Mouse (Mus musculus) neural tube, embryonic 13.5 days (tissue): Measurements from ENCODE around the gene Gm20741. TPM values are rescaled to one million over a fixed set of nuclear protein-coding genes. Genes with fewer than 3 reads are reported as not detected.

Experiments
- ATAC-seq: fragments of 200-750 bp; cut with Nextera tagmentation; 2 replicates; pipeline ENCODE4 v1.8.0; 2017; ENCODE audit warnings: low read depth, mild to moderate bottlenecking, moderate TSS enrichment, moderate library complexity
- H3K27ac ChIP-seq: fragments of 300-500 bp; sonication (generic); replicated peaks from 2 replicates; pipeline ENCODE4 v1.5.1; 2015; ENCODE audit warnings: moderate library complexity, mild to moderate bottlenecking, inconsistent platforms
- H3K27me3 ChIP-seq: fragments of 300-500 bp; sonication (generic); 2 replicates; pipeline ENCODE4 v1.6.1; 2015; ENCODE audit warnings: mild to moderate bottlenecking, inconsistent platforms
- H3K36me3 ChIP-seq: fragments of 300-500 bp; sonication (generic); 2 replicates; pipeline ENCODE4 v1.6.1; 2015; ENCODE audit warnings: mild to moderate bottlenecking, inconsistent platforms
- H3K4me1 ChIP-seq: fragments of 300-500 bp; sonication (generic); replicated peaks from 2 replicates; pipeline ENCODE4 v1.6.1; 2015; ENCODE audit warnings: inconsistent platforms
- H3K4me2 ChIP-seq: fragments of 300-500 bp; sonication (generic); 2 replicates; pipeline ENCODE4 v1.6.1; 2015; ENCODE audit warnings: inconsistent platforms, mild to moderate bottlenecking, moderate library complexity
- H3K4me3 ChIP-seq: fragments of 300-500 bp; sonication (generic); 2 replicates; pipeline ENCODE4 v1.5.1; 2015; ENCODE audit warnings: mild to moderate bottlenecking, inconsistent platforms
- H3K9ac ChIP-seq: fragments of 300-500 bp; sonication (generic); 2 replicates; pipeline ENCODE4 v1.6.1; 2015; ENCODE audit warnings: moderate library complexity, mild to moderate bottlenecking, inconsistent platforms
- H3K9me3 ChIP-seq: fragments of 300-500 bp; sonication (generic); 2 replicates; pipeline ENCODE4 v1.6.1; 2016; ENCODE audit warnings: inconsistent platforms
- WGBS: fragments of 180-500 bp; shearing (Covaris S2); methylation state at CpG from one replicate; pipeline ENCODE4 v1.1.7; 2015; 5-methylcytosine and 5-hydroxymethylcytosine counted together
- polyA plus RNA-seq: library from polyadenylated mRNA; unstranded; fragments of >200 nt; fragmentation: Nextera tagmentation; extraction: Ambion mirVana; gene quantifications from 2 replicates; pipeline ENCODE4 v1.2.1, GENCODE M21; 2015

Gm20741 gene
- polyA plus RNA-seq: not detected in 2 replicates

- H3K4me2 ChIP-seq: no peak within 1 kb of the TSS
- no peaks in the 10 kb centered on the region for H3K9me3 ChIP-seq
- WGBS: 81% methylated on average over 2 of the region's 2 CpGs
- H3K36me3 ChIP-seq: no peaks in the 10 kb centered on the region
- H3K9ac ChIP-seq: no peak within 1 kb of the TSS
- no peaks in the 10 kb centered on the region for H3K4me1 ChIP-seq
- H3K27me3 ChIP-seq: no peaks in the 10 kb centered on the region
- ATAC-seq: no peak
- H3K27ac ChIP-seq: no peak within 1 kb of the TSS
- H3K4me3 ChIP-seq: no peak within 1 kb of the TSS
These were observed at the start of gene Gm20741 for GRCm38 (mm10) chr16:88811827-88812226. Gene Gm20741 (minus strand): TSS chr16:88812220.

GRCm38 (mm10) chr16:88851450-88851849 lies 39.4 kb upstream of the Gm20741 start:
- no peaks in the 10 kb centered on the region for H3K27me3 ChIP-seq
- H3K9me3 ChIP-seq: no peaks in the 10 kb centered on the region
- H3K9ac ChIP-seq: no peak overlapping the region
- no peak overlapping the region for H3K4me3 ChIP-seq
- H3K4me1 ChIP-seq: no peaks in the 10 kb centered on the region
- H3K27ac ChIP-seq: no peak overlapping the region
- 11% methylated on average over 5 of the region's 5 CpGs for WGBS
- H3K36me3 ChIP-seq: no peaks in the 10 kb centered on the region
- no peak for ATAC-seq
- no peak overlapping the region for H3K4me2 ChIP-seq

- Histone ChIP-seq H3K27me3 (no peaks in the 10 kb centered on the region), H3K4me3 (no peak overlapping the region), H3K9me3 (no peaks in the 10 kb centered on the region), H3K27ac (no peak overlapping the region), H3K4me2 (no peak overlapping the region), H3K9ac (no peak overlapping the region), H3K4me1 (no peaks in the 10 kb centered on the region), H3K36me3 (no peaks in the 10 kb centered on the region)
- no peak for ATAC-seq
- 88% methylated on average over 4 of the region's 4 CpGs for WGBS
These were observed 36.5 kb upstream of the Gm20741 start for GRCm38 (mm10) chr16:88848558-88848957.

GRCm38 (mm10) chr16:88847363-88847762 lies 35.3 kb upstream of the Gm20741 start:
- H3K27me3 ChIP-seq: no peaks in the 10 kb centered on the region
- H3K9ac ChIP-seq: no peak overlapping the region
- no peak overlapping the region for H3K27ac ChIP-seq
- no peak overlapping the region for H3K4me2 ChIP-seq
- no peaks in the 10 kb centered on the region for H3K36me3 ChIP-seq
- WGBS: 100% methylated on average over 1 of the region's 1 CpGs
- no peak overlapping the region for H3K4me3 ChIP-seq
- ATAC-seq: no peak
- H3K9me3 ChIP-seq: no peaks in the 10 kb centered on the region
- H3K4me1 ChIP-seq: no peaks in the 10 kb centered on the region

GRCm38 (mm10) chr16:88826978-88827377 lies 15.0 kb upstream of the Gm20741 start:
- no peaks in the 10 kb centered on the region for H3K9me3 ChIP-seq
- 21% methylated on average over 3 of the region's 3 CpGs for whole genome bisulfite sequencing
- H3K36me3 ChIP-seq: no peaks in the 10 kb centered on the region
- no peak overlapping the region for H3K9ac ChIP-seq
- no peak overlapping the region for H3K4me2 ChIP-seq
- no peak overlapping the region for H3K27ac ChIP-seq
- peaks cover 10% of the 10 kb centered on the region; the same call in 1 of the 2 replicates for H3K4me1 ChIP-seq
- H3K27me3 ChIP-seq: no peaks in the 10 kb centered on the region
- H3K4me3 ChIP-seq: no peak overlapping the region
- no peak for ATAC-seq

- H3K36me3 ChIP-seq: no peaks in the 10 kb centered on the region
- no peaks in the 10 kb centered on the region for H3K27me3 ChIP-seq
- H3K9me3 ChIP-seq: no peaks in the 10 kb centered on the region
- H3K4me1 ChIP-seq: peaks cover 10% of the 10 kb centered on the region; the same call in 1 of the 2 replicates
- no peak within 1 kb of the TSS for H3K9ac ChIP-seq
- ATAC-seq: no peak
- H3K4me3 ChIP-seq: no peak within 1 kb of the TSS
- 61% methylated on average over 9 of the region's 9 CpGs for WGBS
- no peak within 1 kb of the TSS for H3K4me2 ChIP-seq
- no peak within 1 kb of the TSS for H3K27ac ChIP-seq
These were observed 14.2 kb upstream of the Gm20741 start, which contains the start of gene Krtap14 for GRCm38 (mm10) chr16:88826095-88826652. Gene Krtap14 (minus strand): TSS chr16:88826145.

GRCm38 (mm10) chr16:88823736-88824135 lies 11.7 kb upstream of the Gm20741 start:
- Histone ChIP-seq H3K27me3 (no peaks in the 10 kb centered on the region), H3K4me2 (no peak overlapping the region), H3K4me3 (no peak overlapping the region), H3K9ac (no peak overlapping the region), H3K27ac (no peak overlapping the region), H3K36me3 (no peaks in the 10 kb centered on the region), H3K4me1 (peaks cover 10% of the 10 kb centered on the region; the same call in 1 of the 2 replicates), H3K9me3 (no peaks in the 10 kb centered on the region)
- no peak for ATAC-seq
- WGBS: 81% methylated on average over 3 of the region's 3 CpGs

GRCm38 (mm10) chr16:88820066-88820465 lies 8.0 kb upstream of the Gm20741 start, which contains the start of gene Krtap15:
Gene Krtap15 (plus strand): TSS chr16:88820215.
- no peak within 1 kb of the TSS for H3K9ac ChIP-seq
- no peaks in the 10 kb centered on the region for H3K9me3 ChIP-seq
- H3K27ac ChIP-seq: no peak within 1 kb of the TSS
- no peaks in the 10 kb centered on the region for H3K27me3 ChIP-seq
- no peak for ATAC-seq
- H3K4me1 ChIP-seq: no peaks in the 10 kb centered on the region
- no peak within 1 kb of the TSS for H3K4me2 ChIP-seq
- 84% methylated on average over 3 of the region's 3 CpGs for WGBS
- H3K4me3 ChIP-seq: no peak within 1 kb of the TSS
- H3K36me3 ChIP-seq: no peaks in the 10 kb centered on the region

GRCm38 (mm10) chr16:88786786-88787185 lies 25.2 kb downstream of the Gm20741 start:
- ATAC-seq: no peak
- Histone ChIP-seq H3K4me2 (no peak overlapping the region), H3K27ac (no peak overlapping the region), H3K36me3 (no peaks in the 10 kb centered on the region), H3K9me3 (no peaks in the 10 kb centered on the region), H3K4me1 (no peaks in the 10 kb centered on the region), H3K9ac (no peak overlapping the region), H3K4me3 (no peak overlapping the region), H3K27me3 (no peaks in the 10 kb centered on the region)
- WGBS: 79% methylated on average over 2 of the region's 2 CpGs

GRCm38 (mm10) chr16:88777596-88777995 lies 34.4 kb downstream of the Gm20741 start, which contains the start of gene Gm5965:
Gene Gm5965 (plus strand): TSS chr16:88777896.
- Histone ChIP-seq H3K9me3 (no peaks in the 10 kb centered on the region), H3K27ac (no peak within 1 kb of the TSS), H3K4me2 (no peak within 1 kb of the TSS), H3K27me3 (no peaks in the 10 kb centered on the region), H3K4me1 (no peaks in the 10 kb centered on the region), H3K4me3 (no peak within 1 kb of the TSS), H3K36me3 (no peaks in the 10 kb centered on the region), H3K9ac (no peak within 1 kb of the TSS)
- ATAC-seq: no peak
- 88% methylated on average over 5 of the region's 6 CpGs for WGBS

GRCm38 (mm10) chr16:88774106-88774505 lies 37.9 kb downstream of the Gm20741 start, which contains the start of gene 2310057N15Rik:
Gene 2310057N15Rik (minus strand): TSS chr16:88774206.
- WGBS: 86% methylated on average over 2 of the region's 2 CpGs
- no peaks in the 10 kb centered on the region for H3K4me1 ChIP-seq
- no peaks in the 10 kb centered on the region for H3K27me3 ChIP-seq
- H3K9ac ChIP-seq: no peak within 1 kb of the TSS
- no peaks in the 10 kb centered on the region for H3K36me3 ChIP-seq
- H3K4me3 ChIP-seq: no peak within 1 kb of the TSS
- H3K27ac ChIP-seq: no peak within 1 kb of the TSS
- no peak for ATAC-seq
- no peaks in the 10 kb centered on the region for H3K9me3 ChIP-seq
- H3K4me2 ChIP-seq: no peak within 1 kb of the TSS
